Mouse (Mus musculus) right cerebral cortex, postnatal 14 days (tissue): Measurements from ENCODE around the gene Nfia.

Source experiments
- DNase-seq: peaks from one replicate; pipeline ENCODE4 v3.0.0; 2022

The Nfia gene

DNA sequence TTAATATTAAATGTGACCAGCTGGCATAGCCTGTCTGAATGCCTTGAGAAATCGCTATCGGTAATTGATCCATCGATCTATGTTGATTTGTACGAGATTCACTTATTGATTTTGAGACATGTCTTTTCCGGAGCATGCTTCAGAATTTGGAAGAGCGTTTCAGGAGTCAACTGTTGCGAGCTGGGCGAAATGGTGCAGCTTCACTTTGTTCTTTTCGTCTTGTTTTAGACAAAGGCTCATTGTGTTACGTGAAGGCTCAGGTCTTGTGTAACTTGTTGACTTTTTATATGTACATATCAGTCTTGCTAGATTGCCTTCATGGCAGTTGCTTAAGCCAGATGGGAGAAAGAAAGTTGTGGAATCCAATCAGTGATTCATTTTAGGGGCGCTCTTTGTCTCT is 11.7 kb downstream of the Nfia start:
- no peak for DNase-seq

DNA sequence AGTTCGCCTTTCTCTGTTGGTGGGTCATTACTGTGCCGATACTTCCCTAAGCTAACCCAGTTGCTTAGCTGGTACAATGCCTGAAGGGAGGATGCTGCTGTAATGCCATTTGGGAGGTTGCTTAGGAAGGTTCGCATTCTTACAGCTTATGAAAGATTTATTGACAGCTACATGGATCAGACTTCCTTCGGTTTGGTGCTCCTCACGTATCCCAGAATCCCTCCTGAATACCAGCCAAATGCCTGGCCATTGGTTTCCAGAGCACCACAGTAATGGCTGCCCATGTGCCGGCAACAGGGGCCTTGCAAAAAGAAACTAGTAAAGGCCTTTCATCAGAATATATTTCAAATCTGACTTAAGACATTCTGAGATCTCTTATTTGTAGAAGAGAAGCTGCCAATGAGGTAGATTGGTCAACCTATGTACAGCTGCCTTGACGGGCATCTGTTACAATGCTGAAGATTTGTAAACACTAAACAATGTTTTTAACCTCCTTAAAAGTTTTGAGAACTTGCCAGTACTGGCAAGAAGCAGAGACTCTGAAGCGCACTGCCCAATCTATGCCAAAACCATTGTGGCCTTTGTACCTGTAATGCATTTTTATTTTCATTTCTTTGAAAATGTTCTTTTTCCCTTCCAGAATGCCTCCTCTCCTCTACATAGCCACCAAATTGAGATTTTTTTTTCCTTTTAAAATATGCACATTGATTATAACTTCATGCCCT is 13.2 kb downstream of the Nfia start:
- DNase-seq = no peak

DNA sequence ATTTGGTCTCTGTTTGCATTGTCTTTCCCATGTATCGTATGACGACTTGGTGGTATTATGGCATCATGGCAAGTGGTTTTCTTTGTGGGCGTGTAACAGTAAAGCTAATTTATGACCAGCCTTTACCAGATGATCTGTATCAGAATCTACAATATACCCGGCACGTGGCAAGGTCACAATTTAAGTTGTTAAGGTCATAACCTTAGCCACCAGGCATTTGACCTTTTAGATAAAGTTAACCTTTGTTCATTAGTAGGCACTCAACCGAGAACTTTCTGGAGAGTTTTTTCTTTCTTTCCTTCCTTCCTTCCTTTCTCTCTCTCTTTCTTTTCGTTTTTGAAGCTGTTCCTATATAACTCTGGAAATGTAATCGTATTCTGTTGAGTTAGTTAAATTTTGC is 14.0 kb downstream of the Nfia start:
- no peak for DNase-seq

DNA sequence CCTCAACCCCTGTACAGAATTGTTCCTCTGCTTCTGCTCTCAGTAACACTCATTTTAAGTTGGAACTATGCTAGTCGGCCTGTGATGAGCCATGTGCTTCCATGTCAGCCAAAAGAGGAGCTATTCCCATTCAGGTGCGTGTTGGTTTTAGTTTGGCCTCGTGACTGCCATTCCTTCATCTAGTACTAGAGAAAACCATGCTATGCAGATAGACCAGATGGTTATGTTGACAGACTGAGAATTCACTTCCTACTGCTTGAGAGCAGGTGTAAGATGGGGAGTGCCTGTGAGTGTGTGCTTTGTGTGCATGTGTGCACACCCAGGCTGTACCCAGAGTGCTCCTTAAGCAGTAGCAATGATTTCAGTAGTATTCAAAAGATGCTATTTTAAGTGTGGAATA is 15.0 kb downstream of the Nfia start:
- no peak for DNase-seq

DNA sequence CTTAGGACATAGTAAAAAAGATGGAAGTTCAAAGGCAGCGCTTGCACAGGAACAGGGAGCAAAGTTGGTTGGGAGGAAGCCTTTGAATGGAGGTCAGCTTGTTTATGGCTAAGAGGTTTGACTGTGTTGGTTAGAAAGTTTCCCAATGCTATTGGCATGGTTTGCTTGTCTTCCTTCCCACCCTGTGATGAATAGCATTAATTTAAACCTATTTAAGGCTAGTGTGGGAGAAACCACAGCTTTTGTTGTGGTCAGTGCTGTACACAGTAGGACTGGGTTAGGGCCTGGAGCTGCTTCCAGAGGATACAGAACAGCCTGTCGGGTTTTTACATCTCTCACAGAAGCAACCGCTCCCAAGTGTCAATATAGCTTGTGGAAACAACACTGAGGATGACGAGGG is 16.0 kb downstream of the Nfia start:
- DNase-seq = no peak

DNA sequence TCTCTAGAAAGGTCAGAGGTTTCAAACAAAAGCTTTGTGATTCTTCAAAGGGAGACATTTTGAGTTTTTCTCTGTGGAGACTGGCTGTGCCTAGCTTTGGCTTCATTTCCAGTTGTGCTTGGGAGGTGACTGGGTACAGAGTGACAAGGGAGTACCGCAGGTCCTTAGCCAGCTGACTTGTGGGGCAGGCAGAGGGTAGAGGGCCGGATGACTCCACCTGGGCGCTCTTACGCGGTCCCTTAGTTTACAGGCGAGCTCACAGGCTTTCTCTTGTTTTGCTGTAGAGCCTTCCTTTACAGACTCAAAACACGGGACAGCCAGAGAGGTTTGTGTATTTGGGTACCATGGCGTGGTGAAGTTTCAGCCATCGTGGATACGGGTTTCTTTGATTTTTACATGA is 21.4 kb downstream of the Nfia start:
- no peak for DNase-seq

DNA sequence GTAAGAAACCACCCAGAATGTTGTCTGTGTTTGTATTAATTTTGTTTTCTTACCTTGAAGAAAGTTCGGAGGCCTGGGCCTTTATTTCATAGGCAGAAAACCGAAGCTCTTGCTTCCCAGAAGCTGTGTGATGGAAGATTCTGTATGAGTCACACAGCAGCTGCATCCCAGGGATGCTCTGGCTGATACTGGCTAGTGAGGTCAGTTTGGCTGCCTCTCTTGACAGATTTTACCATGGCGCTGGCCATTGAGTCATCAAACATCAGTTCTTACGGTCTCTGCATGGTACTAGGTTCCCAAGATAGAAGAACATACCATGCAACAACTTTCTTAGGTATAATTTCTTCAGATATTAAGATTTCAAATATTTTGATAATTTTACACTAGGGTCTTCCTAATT is 22.3 kb downstream of the Nfia start:
- no peak for DNase-seq

DNA sequence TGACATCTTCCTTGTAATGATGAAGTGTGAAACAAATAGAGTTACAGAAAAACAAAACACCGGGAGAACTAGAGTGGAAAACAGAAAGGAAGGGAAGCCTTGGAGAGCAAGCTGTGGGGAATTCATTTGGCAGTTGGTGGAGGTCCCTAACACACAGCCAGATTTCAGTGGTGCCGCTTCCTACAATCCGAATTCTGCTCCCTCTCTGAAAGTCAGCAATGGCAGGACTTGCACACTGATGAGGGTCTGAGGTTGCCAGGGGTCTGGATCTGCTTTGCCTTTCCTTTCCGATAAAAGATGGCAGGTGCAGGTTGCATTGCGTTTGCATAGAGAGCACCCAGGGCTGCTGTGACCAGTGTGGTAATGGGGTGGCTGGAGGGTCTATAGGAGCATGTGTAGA is 23.4 kb downstream of the Nfia start:
- DNase-seq = no peak

DNA sequence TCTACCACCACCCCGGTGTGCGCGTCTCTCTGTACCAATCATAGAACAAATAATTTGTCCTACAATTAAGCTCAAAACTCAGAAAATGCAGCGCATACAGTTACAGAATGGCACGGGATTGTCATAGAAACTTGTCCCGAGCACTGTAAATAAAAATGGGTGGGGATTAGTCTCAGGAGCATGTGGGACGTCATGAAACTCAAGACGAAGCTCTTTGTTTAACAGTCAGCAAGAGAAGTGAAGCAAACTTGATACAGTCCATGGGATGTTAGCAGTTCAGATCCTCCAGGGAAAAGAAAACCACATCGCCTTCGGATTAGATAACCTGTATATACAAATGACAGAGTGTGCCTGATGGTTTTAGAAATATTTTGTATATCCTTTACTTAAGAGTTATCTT is 24.0 kb downstream of the Nfia start:
- no peak for DNase-seq

DNA sequence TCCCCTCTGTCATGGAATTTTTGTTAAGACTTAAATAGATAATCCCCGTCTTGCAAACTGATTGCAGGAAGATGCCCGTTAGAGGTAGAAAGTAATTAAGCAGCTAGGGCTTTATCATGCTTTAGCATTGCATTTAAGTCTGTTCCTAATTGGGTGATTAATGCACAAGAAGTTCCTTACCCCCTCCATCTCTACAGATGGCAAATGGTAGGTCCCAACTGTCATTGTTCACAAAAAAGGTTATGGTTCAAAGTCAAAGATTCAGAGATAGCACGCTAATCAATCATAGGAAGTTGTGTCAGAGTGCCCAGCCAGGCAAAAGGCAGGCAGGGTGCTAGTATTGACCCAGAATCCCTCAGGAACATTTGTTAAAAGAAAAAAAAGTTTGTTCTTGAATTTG is 31.3 kb downstream of the Nfia start:
- DNase-seq = no peak

DNA sequence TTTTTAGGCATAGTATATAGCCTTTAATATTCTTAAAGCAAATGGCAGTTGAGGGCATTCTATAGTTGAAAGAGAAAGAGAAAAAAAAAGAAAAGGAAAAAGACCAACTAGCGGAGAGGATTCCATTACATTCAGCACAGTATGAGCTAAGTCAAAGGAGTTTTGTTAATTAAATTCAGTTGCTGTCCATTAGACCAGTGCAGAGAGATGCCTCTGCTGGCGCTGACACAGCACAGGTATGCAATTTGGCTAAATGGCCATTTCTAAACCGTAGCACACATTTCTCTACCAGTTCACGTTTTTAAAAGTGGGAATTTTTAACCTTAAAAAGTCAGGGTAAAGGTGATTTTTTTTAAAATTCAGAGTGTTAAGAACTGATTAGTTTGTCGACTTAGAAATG is 32.1 kb downstream of the Nfia start:
- DNase-seq = no peak

DNA sequence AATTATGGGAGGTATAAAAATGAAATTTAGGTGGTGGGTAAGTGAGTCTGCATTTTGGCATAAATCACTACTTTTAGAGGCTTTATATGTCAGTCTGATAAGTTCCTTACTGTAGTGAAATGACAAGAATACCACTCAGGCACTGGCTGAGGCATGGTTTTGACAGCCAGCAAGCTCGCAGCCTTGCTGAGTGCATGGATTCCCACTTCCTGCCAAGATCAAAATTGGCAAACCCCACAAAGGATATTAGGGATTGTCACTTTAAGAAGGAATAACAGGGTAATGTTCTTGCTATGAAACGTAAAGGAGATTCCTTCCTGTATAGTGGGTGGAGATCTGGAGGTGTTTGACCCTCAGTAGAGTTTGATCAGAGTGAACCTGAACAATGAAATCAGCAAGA is 32.7 kb downstream of the Nfia start:
- no peak for DNase-seq

DNA sequence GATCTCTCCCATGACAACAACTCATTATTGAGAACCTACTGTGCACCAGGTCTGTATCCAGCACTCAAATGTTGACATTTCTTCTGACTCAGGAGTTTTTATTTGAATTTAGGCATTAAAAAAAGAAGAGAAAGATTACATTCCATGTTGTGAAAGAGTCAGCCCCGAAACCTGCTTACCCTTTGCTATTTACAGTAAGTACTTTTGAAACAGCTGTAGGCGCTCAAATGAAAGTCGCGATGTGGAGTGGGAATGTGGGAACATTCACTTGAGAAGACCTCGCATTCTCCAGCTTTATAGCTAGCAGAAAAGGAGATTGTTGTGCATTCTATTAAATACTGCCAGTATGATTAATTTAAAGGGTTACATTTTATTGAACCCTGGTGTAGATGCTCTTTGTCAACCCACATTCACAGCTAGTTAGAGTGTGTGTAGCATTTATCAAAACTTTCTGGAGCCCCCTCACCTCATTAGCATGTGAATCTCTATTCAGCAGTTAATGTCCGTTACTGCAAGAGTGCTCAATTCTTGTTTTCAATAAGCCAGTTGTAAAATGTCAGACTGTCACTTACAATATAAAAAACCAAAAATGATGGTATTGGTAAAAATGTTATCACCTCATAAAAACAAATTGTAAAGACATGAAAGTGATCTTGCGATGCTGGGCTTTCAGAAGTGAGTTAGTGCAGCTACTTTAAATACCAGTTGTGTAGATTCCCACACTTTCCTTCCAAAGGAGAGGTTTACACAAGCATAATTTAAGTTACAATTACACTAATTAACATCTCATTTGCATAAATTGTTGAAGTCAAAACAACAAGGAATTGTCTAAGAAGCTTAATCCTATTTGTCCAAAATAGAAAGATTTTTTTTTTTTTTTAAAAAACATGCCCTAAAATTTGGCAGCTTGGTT is 33.6 kb downstream of the Nfia start:
- no peak for DNase-seq

DNA sequence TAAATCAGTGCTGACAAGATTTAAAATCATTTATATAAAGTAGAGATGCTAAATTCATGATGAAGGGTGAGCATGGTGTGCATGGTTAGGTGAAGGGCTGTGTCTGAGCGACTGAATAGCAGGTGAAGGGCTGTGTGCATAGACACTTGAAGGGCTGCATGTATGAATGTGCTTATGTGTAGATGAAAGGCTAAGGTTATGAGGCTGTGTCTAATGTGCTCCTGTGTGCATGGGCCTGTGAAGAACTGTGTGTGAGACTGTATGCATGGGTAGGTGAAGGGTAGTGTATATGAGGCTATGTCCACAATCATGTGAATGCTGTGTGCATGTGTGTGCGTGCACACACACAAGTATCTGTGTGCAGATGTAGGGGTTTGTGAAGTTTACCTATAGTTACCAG is 34.4 kb downstream of the Nfia start:
- no peak for DNase-seq

DNA sequence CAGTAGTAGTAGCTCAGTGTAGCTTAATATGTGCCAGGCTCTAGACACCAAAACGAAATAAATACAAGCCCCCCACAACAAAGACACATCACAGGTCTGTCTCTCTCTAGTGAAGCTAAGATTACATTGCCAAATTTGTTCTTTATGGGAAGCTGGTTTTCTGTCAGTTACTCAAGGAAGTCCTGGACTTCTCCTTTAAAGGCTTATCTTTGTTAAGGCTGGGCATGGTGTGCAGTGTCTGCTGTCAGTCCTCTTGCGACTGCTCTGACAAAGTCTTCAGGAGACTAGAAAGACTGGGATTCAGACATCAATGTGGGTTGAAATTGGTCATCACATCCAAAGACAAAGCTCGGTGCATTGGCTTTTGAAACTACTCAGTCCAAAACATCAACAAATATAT is 36.4 kb downstream of the Nfia start:
- no peak for DNase-seq

DNA sequence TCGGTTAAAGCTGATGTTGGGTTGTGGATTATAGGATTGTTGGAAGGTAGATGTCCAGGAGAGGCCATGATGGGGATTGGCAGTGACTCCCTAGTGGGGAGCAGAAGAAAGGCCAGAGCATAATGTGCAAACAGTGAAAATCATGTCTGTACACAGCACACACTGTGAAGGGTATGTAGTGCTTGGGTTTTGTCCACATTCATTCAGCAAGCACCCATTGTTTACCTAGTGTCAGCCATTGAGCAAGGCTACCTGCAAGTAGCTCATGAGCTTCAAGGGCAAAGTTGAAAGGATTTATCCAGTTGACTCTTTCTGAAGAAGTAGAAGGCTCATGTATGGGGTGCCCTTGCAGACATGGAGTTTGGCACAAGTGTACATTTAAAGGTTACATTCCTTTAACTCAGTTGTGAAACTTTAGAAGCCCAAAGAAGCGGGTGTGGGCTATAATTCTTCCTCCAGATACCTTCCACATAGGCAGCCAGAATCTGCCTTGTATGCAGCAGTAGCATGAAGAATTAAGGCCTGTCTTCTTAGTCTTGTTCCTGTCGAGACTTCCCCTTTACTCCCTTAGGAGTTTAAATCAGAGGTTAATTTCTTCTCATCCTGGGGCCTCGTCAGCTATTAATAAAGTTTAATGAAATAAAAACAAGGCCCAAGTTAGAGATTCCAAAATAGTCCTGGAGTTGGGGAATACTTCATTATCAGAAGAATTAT is 37.2 kb downstream of the Nfia start:
- DNase-seq = no peak

DNA sequence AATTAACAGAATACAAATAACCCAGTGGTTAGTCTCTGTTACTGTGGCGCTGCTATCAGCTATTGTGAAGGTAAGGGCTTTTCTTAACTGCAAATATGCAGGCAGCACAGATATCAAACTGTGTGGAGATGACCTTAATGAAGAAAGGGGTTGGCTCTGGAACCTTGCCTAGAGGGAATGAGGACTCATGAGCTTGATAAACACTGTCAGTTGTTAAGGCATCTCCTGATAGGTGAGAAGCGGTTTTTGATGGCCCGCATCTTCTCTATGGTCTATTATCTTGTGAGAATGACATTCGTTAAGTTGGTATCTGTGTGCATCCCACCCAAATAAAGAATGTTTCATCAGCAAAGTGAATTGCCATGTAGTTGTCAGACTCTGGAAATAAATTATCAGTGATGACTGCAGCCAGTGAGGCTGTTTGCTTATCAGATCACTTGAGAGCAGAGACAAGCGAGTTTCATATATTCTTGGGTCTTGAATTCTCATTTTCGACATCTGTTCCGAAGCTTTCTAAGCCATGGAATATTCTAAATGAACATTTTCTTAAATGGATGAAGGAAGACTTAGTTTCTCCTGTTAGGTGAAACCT is 37.9 kb downstream of the Nfia start:
- no peak for DNase-seq

DNA sequence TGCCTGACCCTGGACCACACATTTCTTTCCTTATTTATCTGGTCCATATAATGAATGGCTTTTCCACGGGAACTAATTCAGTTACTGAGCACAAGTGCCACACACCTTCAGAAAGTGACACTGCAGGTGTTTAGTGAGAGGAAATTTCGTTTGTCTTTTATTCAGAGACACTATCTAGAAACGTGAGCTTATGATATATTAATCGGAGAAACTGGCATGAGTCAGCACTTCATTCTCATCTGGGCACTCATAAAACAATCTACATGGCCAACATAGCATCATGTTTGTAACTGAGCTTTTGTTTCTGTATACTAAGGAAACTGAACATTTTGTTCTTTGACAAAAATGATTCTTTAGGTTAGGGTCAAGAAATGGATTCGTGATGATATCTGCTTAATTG is 40.5 kb downstream of the Nfia start:
- no peak for DNase-seq

DNA sequence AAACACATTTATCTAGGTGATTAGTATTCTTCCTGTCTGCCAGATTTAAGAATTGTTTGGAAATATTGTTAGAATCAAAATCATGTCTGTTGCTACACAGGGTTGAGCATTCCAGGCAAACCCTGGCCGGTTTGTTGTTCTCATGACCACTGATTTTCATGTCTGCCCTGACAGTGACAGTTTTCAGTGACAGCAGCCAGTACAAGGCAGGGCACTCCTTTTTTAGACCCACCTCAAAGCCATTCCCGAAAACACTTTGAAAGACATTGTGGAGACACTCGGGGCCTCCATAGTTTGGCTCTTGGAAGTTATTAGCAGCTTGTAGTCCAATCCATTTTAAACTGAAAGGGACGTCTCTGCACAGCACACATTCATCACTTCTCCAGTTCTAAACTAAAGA is 41.5 kb downstream of the Nfia start:
- DNase-seq = no peak

DNA sequence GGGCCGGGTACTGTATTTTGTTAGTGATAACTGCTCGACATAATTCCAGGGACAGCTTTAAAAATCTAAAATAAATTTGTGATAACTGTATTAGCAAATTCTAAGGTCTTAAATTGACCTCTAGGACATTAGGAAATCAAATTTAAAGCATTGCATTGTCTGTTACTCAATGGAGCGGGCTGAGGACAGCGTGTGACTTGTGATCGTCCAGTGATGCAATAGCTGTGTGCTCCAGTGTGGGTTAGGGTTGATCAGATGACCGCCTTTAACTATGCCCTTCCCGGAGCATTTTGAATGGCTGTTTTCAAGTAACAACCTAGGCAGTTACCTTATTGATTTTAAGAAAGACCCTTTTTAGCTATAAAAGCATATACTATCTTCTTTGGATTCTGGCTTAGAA is 42.0 kb downstream of the Nfia start:
- no peak for DNase-seq

DNA sequence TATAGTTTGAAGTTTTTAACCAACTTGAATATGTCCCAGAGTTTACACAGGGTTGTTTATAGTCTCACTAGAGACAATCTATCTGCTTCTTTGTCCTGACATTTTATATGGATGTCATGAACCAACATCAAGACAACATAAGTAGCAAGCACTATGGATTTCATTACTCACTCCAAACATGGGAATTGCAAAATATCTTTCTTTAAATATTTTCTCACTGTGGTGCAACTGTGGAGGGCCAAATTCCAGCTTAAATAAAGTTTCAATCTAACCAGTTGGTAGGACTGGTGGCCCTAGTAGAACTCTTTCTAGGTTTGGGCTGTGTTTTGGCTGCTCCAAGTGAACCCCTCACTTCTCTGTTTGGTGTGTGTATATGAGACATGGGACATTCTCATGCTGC is 43.5 kb downstream of the Nfia start:
- DNase-seq = no peak

DNA sequence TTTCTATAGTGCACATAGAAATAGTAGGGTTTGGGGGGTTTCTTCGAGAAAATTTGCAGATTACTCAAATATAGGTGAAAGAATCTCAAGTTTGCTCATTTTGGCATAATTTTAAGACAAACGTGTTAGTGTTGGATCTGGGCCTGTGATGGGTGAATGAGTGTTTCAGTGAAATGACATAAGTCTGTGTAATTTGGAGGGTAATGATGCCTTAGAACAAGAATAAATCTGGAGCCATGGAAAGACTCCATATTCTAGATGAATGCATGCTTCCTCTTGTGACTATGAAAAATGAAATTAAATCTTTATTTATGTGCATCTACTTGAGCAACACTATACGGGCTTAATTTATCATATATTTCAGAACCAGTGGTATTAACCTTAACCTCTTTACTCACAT is 44.2 kb downstream of the Nfia start:
- DNase-seq = no peak

DNA sequence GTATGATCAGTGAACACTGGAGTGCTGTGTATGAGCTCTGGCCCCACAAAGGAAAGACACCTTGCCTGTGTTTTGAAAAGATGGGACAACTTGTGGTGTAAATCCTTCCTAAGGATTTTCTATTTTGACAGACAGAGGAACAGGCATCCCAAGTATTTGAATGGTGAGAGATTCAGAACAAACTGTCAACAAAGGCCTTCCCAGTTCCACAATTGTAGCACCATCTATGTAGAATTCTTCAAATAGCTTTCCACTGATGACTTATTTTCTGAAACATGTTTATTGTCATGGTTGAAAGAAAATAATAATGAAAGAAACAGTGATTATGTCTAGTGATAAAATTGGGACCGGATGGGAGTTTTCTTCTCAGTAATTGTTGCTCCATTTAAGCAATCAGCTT is 45.2 kb downstream of the Nfia start:
- no peak for DNase-seq

DNA sequence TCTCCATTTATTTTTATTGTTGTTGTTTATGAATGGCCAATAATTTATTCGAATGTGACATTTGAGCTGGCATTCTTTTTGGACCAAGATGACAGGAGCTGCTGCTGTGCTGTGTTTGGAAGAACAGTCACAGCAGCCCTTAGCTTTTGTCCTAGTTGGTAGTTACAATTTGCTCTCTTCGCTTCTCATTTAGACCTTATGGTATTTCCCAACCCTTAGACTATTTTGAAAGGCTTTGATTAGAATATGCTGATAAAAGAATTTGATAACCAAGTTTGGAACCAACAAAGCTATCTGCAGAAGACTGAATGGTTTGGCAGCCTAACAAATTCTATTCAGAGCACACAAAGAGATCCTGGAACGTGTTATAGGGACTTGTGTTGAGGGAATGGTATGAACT is 46.0 kb downstream of the Nfia start:
- no peak for DNase-seq
